Mouse (Mus musculus) brown adipose tissue, adult 24 weeks (tissue): ENCODE data around the gene Kat2b. TPM values are rescaled to one million over a fixed set of nuclear protein-coding genes. Genes with fewer than 3 reads are reported as not detected.
"Not testable (repeated sequence)": the region's sequence is repeated elsewhere in the genome, so short reads cannot be mapped to it uniquely, and the experiment has no call there.

ENCODE experiments used
- H3K27ac ChIP-seq: fragments of 200-500 bp; replicated peaks from 2 replicates; pipeline ENCODE4 v1.5.1; 2012; ENCODE audit warnings: low read depth, mild to moderate bottlenecking, low read length
- H3K4me1 ChIP-seq: fragments of 200-500 bp; 2 replicates; pipeline ENCODE4 v1.6.1; 2012; ENCODE audit warnings: low read length, mixed read lengths; ENCODE audit not compliant: control insufficient read depth, insufficient read depth, insufficient read length
- H3K4me3 ChIP-seq: fragments of 200-500 bp; 2 replicates; pipeline ENCODE4 v1.5.1; 2012; ENCODE audit warnings: low read depth, mild to moderate bottlenecking, low read length, moderate library complexity; ENCODE audit not compliant: insufficient read depth
- polyA plus RNA-seq: library from polyadenylated mRNA; stranded (reverse); fragments of >200 nt; gene quantifications from 2 replicates; pipeline ENCODE4 v1.2.4, GENCODE M21; 2012; ENCODE audit not compliant: missing spikeins, insufficient read depth, insufficient read length

The Kat2b gene
- polyA plus RNA-seq, 1 experiment = 52.3 TPM

- Histone ChIP-seq H3K27ac (no peak overlapping the region), H3K4me1 (peaks cover 38% of the 10 kb centered on the region), H3K4me3 (no peak overlapping the region)
Observed at GRCm38 (mm10) chr17:53580237-53580636, 13.6 kb downstream of the Kat2b start.

- Histone ChIP-seq H3K4me3 (no peak overlapping the region), H3K27ac (0 out of 2 replicates have a peak overlapping the region, but pooled peaks have one; percentile 9), H3K4me1 (peaks cover 42% of the 10 kb centered on the region)
Observed at GRCm38 (mm10) chr17:53582026-53582585, 15.4 kb downstream of the Kat2b start.

GRCm38 (mm10) chr17:53582805-53583204, 16.1 kb downstream of the Kat2b start:
- H3K4me3 ChIP-seq = no peak overlapping the region
- peaks cover 41% of the 10 kb centered on the region for H3K4me1 ChIP-seq
- H3K27ac ChIP-seq = no peak overlapping the region

GRCm38 (mm10) chr17:53583846-53584579, 17.4 kb downstream of the Kat2b start:
- Histone ChIP-seq H3K4me1 (peaks cover 35% of the 10 kb centered on the region), H3K4me3 (no peak overlapping the region), H3K27ac (no peak overlapping the region)

- Histone ChIP-seq H3K4me3 (0 out of 2 replicates have a peak overlapping the region, but pooled peaks have one; percentile 1), H3K27ac (peak overlapping the region; percentile 79), H3K4me1 (peaks cover 28% of the 10 kb centered on the region)
Observed at GRCm38 (mm10) chr17:53587074-53587851, 20.6 kb downstream of the Kat2b start.

- peaks cover 28% of the 10 kb centered on the region for H3K4me1 ChIP-seq
- no peak overlapping the region for H3K4me3 ChIP-seq
- peak overlapping the region; percentile 71 for H3K27ac ChIP-seq
Observed at GRCm38 (mm10) chr17:53588097-53588855, 21.6 kb downstream of the Kat2b start.

GRCm38 (mm10) chr17:53590110-53590509, 23.4 kb downstream of the Kat2b start:
- Histone ChIP-seq H3K4me1 (peaks cover 25% of the 10 kb centered on the region), H3K27ac (no peak overlapping the region), H3K4me3 (no peak overlapping the region)

- H3K4me1 ChIP-seq = peaks cover 16% of the 10 kb centered on the region
- H3K4me3 ChIP-seq = no peak overlapping the region
- no peak overlapping the region for H3K27ac ChIP-seq
Observed at GRCm38 (mm10) chr17:53591910-53592309, 25.2 kb downstream of the Kat2b start.

GRCm38 (mm10) chr17:53594590-53594989, 27.9 kb downstream of the Kat2b start:
- Histone ChIP-seq H3K4me1 (peaks cover 7% of the 10 kb centered on the region), H3K4me3 (no peak overlapping the region), H3K27ac (no peak overlapping the region)

- Histone ChIP-seq H3K4me1 (peaks cover 7% of the 10 kb centered on the region), H3K27ac (no peak overlapping the region), H3K4me3 (no peak overlapping the region)
Observed at GRCm38 (mm10) chr17:53595527-53595926, 28.9 kb downstream of the Kat2b start.

GRCm38 (mm10) chr17:53596314-53596882, 29.7 kb downstream of the Kat2b start:
- H3K4me1 ChIP-seq = peaks cover 6% of the 10 kb centered on the region
- no peak overlapping the region for H3K4me3 ChIP-seq
- H3K27ac ChIP-seq = peak overlapping the region; percentile 54; the same call in 1 of the 2 replicates

GRCm38 (mm10) chr17:53596941-53597790, 30.5 kb downstream of the Kat2b start:
- Histone ChIP-seq H3K27ac (0 out of 2 replicates have a peak overlapping the region, but pooled peaks have one; percentile 60), H3K4me1 (peaks cover 5% of the 10 kb centered on the region), H3K4me3 (no peak overlapping the region)

- Histone ChIP-seq H3K27ac (no peak overlapping the region; the same call in 1 of the 2 replicates), H3K4me1 (peaks cover 5% of the 10 kb centered on the region), H3K4me3 (no peak overlapping the region)
Observed at GRCm38 (mm10) chr17:53598571-53598970, 31.9 kb downstream of the Kat2b start.

GRCm38 (mm10) chr17:53603236-53603635, 36.6 kb downstream of the Kat2b start:
- not testable (repeated sequence) for H3K4me1 ChIP-seq, H3K4me3 ChIP-seq, H3K27ac ChIP-seq
